Mouse (Mus musculus): ENCODE results near the gene Gm21981. TPM values are rescaled to one million over a fixed set of nuclear protein-coding genes. Genes with fewer than 3 reads are reported as not detected.

Gm21981 gene
- total and polyA plus RNA-seq, 3 experiments, result 0.71 to 0.81 TPM; not detected in 1

DNA sequence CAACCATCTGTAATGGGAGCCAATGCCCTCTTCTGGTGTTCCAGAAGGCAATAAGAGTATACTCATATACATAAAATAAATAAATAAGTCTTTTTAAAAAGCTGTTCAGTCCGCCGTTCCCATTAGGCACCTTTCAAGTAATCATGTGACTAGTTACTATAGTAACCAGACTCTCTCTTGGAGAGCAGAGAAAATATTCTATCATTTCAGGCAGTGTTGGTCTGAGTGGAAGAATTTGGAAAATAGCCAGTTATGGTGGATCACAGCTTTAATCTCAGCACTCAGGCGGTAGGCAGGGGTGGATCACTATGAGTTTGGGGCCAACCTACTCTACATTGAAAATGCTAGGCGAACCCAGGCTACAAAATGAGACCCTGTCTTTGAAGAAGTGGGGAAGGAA is 25.1 kb downstream of the Gm21981 start:
- H3K27me3 ChIP-seq (ENCODE audit: control insufficient read depth in 1 of 2, insufficient read depth in 2 of 2, low read length in 2 of 2), result no peaks in the 10 kb centered on the region
- TF ChIP-seq MEF2A (IDR thresholded peaks at IDR 0.05; ENCODE audit: extremely low read depth, insufficient replicate concordance, low read depth, low read length, poor library complexity, severe bottlenecking) (no peak), MXI1 (IDR thresholded peaks at IDR 0.05; ENCODE audit: low read depth, low read length) (no peak), EP300 (IDR thresholded peaks at IDR 0.05; ENCODE audit: low read depth in 1 of 2, low read length in 2 of 2) (no peak), CHD2 (IDR thresholded peaks at IDR 0.05; ENCODE audit: low read length) (no peak), TAL1 (IDR thresholded peaks at IDR 0.05; ENCODE audit: low read length) (no peak), SIN3A (IDR thresholded peaks at IDR 0.05; ENCODE audit: low read length) (no peak), NRF1 (IDR thresholded peaks at IDR 0.05; ENCODE audit: insufficient read depth, low read depth, low read length, poor library complexity, severe bottlenecking) (no peak), E2F4 (IDR thresholded peaks at IDR 0.05; ENCODE audit: borderline replicate concordance, low read depth, low read length) (no peak), HCFC1 (IDR thresholded peaks at IDR 0.05; ENCODE audit: low read depth, low read length) (no peak), TBP (IDR thresholded peaks at IDR 0.05; ENCODE audit: low read depth, low read length) (no peak), ZC3H11A (IDR thresholded peaks at IDR 0.05; ENCODE audit: low read depth, low read length) (no peak), GABPA (IDR thresholded peaks at IDR 0.05; ENCODE audit: low read depth, low read length) (no peak), BHLHE40 (IDR thresholded peaks at IDR 0.05; ENCODE audit: borderline replicate concordance, low read depth, low read length) (no peak), NELFE (IDR thresholded peaks at IDR 0.05; ENCODE audit: low read depth, low read length) (no peak)
- no peak overlapping the region for H3K9ac ChIP-seq (ENCODE audit: control insufficient read depth, low read depth, low read length, poor library complexity, severe bottlenecking)
- no peaks in the 10 kb centered on the region; a peak in 1 of 4 replicates for H3K36me3 ChIP-seq (ENCODE audit: control insufficient read depth in 1 of 2, insufficient read depth in 2 of 2, low read length in 2 of 2)
- H3K9me3 ChIP-seq (replicated peaks; ENCODE audit: insufficient read depth, low read length), result no peaks in the 10 kb centered on the region
- H3K27ac ChIP-seq (ENCODE audit: control insufficient read depth, low read depth, low read length), result no peak overlapping the region
- DNase-seq (ENCODE audit: low read depth, low spot score), result no peak
- H3K4me3 ChIP-seq (ENCODE audit: control insufficient read depth in 1 of 2, insufficient read depth in 1 of 2, low read depth in 2 of 2, low read length in 2 of 2), result no peak overlapping the region
- no peaks in the 10 kb centered on the region for H3K79me2 ChIP-seq (ENCODE audit: control insufficient read depth, insufficient read depth, low read length, poor library complexity)
- no peaks in the 10 kb centered on the region for H3K4me1 ChIP-seq (ENCODE audit: control insufficient read depth in 1 of 2, insufficient read depth in 2 of 2, low read length in 2 of 2)

DNA sequence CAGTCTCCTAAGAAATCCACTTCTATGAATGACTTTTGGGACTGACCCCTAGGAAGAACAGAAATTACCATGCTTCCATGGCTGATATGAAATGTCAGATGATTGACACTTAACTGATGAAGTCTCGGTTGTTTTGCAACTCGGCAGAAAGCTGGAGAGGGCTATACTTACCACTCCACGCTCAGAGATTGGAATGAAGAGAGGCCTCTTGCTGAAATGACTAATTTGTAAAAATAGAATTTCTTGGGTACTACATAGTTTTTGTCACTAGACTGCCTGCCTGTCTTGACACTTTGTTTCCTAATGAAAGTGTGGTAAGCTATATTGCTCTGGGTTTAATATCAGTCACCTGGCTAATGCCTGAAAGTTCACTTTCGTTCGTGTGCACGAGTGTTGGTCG is 29.8 kb downstream of the Gm21981 start:
- H3K27me3 ChIP-seq (ENCODE audit: control insufficient read depth in 1 of 2, insufficient read depth in 2 of 2, low read length in 2 of 2), result no peaks in the 10 kb centered on the region
- no peaks in the 10 kb centered on the region; the same call in 1 of the 2 replicates for H3K79me2 ChIP-seq (ENCODE audit: control insufficient read depth, insufficient read depth, low read length, poor library complexity)
- H3K27ac ChIP-seq (ENCODE audit: control insufficient read depth, low read depth, low read length), result no peak overlapping the region
- no peaks in the 10 kb centered on the region for H3K9me3 ChIP-seq (replicated peaks; ENCODE audit: insufficient read depth, low read length)
- H3K4me3 ChIP-seq (ENCODE audit: control insufficient read depth in 1 of 2, insufficient read depth in 1 of 2, low read depth in 2 of 2, low read length in 2 of 2), result no peak overlapping the region
- no peaks in the 10 kb centered on the region for H3K4me1 ChIP-seq (ENCODE audit: control insufficient read depth in 1 of 2, insufficient read depth in 2 of 2, low read length in 2 of 2)
- DNase-seq (ENCODE audit: low read depth, low spot score), result no peak
- H3K9ac ChIP-seq (ENCODE audit: control insufficient read depth, low read depth, low read length, poor library complexity, severe bottlenecking), result no peak overlapping the region
- H3K36me3 ChIP-seq (ENCODE audit: control insufficient read depth in 1 of 2, insufficient read depth in 2 of 2, low read length in 2 of 2), result no peaks in the 10 kb centered on the region; a peak in 1 of 4 replicates
- TF ChIP-seq HCFC1 (IDR thresholded peaks at IDR 0.05; ENCODE audit: low read depth, low read length) (no peak), USF2 (IDR thresholded peaks at IDR 0.05; ENCODE audit: borderline replicate concordance in 1 of 2, insufficient read depth in 1 of 2, low read depth in 1 of 2, low read length in 2 of 2) (no peak), POLR2A (IDR thresholded peaks at IDR 0.05; ENCODE audit: control insufficient read depth in 1 of 2, insufficient read depth in 1 of 2, low read depth in 1 of 2, low read length in 2 of 2, poor library complexity in 1 of 2) (no peak), CTCF (IDR thresholded peaks at IDR 0.05 in 2 of 3, conservative IDR thresholded peaks at IDR 0.05 in 1 of 3; ENCODE audit: control insufficient read depth in 1 of 3, insufficient read depth in 1 of 3, low read depth in 2 of 3, low read length in 3 of 3, poor library complexity in 1 of 3, severe bottlenecking in 1 of 3) (no peak)
